Mouse (Mus musculus): Measurements from ENCODE around the gene Ypel5.

The Ypel5 gene

GRCm38 (mm10) chr17:72836158-72837115 is at the start of gene Ypel5:
Gene Ypel5, plus strand, starts transcription at chr17:72836453.
- peak; percentile 99 for DNase-seq

DNA sequence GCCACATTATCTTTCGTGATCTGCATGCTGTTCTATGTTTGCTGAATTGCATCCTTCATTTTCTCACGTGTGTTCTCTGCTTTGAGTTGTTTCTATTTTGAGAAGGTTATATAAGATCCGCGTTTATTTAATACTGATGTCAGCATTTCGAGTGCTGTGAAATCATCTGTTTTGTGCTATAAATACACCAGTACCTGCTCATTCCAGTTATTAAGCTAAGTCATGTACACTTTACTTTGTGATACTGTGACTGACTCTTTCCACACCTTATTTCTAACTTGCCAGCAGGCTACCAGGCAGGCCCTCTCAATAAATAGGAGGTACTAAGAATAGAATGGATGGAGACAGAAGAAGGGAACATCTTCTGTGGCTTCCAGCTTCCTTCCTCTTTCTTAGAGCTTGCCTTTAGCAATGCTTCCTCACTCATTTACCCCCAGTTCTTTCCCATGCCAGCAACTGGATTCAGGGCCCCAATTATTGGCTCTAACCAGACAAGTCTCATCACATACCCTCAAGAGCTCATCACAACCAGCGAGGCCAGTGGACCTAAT is 48.3 kb upstream of the Ypel5 start:
- peak; percentile 5 for DNase-seq

GRCm38 (mm10) chr17:72793278-72793677 is 43.0 kb upstream of the Ypel5 start:
- no peak for DNase-seq

- no peak for DNase-seq
These were observed 41.6 kb upstream of the Ypel5 start for GRCm38 (mm10) chr17:72794660-72795059.

DNA sequence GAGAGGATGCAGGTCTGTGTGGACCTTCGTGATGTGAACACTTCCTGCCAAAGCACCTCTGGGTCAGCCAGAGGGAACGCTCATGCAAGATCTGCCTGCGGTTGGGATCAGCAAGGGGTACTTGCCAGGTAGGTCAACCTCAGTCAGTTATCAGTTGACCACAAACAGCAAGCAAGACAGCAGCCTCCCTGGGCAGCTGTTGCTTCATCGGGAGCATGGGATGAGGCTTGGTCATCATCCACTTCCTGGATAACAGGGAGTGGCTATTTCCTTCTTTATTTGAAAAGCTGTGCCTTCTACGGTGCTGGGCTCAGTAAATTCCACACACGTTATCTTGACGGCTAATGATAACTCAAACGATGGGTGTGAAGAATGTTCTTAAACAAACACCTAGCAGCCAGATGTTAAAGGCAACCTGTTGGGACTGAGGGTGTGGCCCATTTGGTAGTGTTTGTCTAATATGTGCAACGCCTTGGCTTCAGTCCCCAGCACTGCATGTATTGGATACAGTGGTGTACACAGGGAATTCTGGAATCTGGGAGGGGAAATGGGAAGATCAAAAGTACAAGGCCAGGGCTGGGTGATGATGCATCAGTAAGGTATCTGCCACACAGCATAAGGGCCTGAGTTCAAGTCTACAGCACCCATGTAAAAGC is 40.7 kb upstream of the Ypel5 start:
- DNase-seq, result no peak

DNA sequence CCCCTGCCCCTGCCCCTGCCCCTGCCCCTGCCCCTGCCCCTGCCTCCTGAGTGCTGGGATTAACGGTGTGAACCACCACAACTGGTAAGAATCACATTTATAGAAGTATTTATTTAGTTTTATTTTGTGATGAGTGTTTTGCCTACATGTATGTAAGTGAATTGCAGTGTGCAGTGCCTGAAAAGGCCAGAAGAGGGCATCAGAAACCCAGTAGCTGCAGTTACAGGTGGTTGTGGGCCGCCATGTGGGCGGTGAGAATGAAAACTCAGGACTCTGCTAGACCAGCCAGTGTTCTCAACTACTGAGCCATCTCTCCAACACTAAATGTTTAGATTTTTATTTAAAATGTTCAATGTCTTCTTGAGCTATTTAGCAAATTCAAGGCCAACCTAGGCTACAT is 39.7 kb upstream of the Ypel5 start:
- no peak for DNase-seq

DNA sequence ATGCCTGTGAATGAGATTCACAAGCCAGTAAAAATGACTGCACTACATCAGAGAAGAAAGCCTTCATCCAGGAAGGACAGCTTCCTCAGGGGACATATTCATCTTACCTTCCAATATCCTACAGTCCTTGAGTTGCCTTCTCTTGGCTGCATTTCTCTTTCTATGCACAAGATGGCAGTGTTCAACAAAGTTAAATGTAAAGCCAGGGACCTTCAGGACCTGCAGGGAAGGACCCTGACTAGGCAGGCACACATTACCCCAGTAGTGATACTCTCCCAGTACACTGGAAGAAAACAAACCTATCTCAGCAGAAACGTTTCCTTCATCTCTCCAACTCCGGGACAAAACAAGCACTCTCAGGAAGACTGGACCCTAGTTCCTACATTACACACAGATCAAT is 38.4 kb upstream of the Ypel5 start:
- peak; percentile 62 for DNase-seq

- DNase-seq, result no peak
These were observed 26.2 kb upstream of the Ypel5 start for GRCm38 (mm10) chr17:72809942-72810654.

GRCm38 (mm10) chr17:72813419-72814315 is 22.6 kb upstream of the Ypel5 start:
- peak; percentile 54 for DNase-seq

GRCm38 (mm10) chr17:72817574-72817973 is 18.7 kb upstream of the Ypel5 start:
- DNase-seq, result no peak

DNA sequence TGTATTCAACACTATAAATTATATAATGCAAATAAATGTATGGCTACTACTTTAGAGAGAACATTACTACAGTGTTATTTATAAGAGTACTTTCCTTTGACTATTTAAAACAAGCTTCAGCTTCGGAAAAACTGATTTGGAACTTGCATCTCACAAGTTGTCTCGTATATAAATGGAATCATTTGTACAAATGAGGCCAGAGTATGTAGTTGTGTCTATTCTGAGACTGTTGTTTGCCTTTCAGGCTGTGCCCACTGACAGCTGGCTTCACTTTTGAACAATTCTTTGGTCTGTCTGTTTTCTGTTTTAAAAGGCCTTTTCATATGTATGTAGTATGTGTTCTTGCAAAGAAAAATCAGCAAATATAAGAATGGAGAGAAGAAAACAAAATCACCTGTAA is 16.5 kb upstream of the Ypel5 start:
- DNase-seq, result no peak

- no peak for DNase-seq
These were observed 15.8 kb upstream of the Ypel5 start for GRCm38 (mm10) chr17:72820425-72820824.

GRCm38 (mm10) chr17:72821923-72822322 is 14.3 kb upstream of the Ypel5 start:
- no peak for DNase-seq

GRCm38 (mm10) chr17:72826916-72827534 is 9.2 kb upstream of the Ypel5 start:
- no peak for DNase-seq

DNA sequence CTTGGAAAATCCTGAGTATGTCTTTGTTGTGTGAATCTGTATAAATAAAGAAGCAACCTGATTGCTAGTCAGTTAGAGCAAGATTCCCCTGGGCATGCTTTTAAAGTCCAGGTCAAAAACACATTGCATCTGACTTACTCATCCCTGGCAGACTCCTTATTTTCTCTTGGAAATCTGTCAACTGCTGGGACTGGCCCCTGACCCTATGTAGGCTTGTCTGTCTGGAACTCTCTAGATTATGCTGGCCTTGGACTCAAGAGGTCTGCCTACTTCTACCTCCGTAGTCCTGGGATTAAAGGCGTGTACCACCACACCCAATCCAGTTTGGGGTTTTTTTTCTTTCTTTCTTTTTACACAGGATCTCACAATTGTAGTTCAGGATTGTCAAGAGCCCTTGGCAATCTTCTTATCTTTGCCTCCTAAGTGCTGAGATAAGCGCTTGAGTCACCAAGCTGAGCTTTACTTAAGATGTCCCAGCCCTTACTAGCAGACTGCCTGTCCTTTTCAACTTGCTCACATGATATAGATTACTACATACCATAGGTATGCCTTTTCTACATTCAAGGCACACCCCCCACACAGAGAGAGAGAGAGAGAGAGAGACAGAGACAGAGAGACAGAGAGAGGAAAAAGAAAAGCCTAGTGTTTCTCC is 8.1 kb upstream of the Ypel5 start:
- DNase-seq, result no peak

DNA sequence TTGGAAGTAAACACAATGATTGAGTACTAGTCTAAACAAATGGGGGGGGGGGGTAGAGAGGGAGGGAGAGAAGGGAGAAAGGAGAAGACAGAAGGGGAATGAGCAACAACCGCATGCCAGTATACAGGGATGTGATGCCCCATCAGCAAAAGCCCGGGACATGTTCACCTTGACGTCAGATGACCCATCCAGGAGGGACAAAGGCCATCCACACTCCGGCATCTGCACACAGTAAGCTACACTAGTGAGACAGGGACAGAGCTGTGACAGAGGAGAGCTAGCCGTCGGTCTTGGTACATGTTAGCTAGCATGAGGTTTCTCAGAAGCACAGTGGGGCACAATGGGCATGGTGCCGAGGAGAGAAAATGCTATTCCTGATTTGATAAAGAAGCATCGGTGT is 7.6 kb upstream of the Ypel5 start:
- no peak for DNase-seq

GRCm38 (mm10) chr17:72837140-72837712 is 973 bp downstream of the Ypel5 start:
- DNase-seq, result peak; percentile 92

- DNase-seq, result peak; percentile 55
These were observed 1.7 kb downstream of the Ypel5 start for GRCm38 (mm10) chr17:72837824-72838474.

- DNase-seq, result peak; percentile 42
These were observed 2.7 kb downstream of the Ypel5 start for GRCm38 (mm10) chr17:72839000-72839399.

DNA sequence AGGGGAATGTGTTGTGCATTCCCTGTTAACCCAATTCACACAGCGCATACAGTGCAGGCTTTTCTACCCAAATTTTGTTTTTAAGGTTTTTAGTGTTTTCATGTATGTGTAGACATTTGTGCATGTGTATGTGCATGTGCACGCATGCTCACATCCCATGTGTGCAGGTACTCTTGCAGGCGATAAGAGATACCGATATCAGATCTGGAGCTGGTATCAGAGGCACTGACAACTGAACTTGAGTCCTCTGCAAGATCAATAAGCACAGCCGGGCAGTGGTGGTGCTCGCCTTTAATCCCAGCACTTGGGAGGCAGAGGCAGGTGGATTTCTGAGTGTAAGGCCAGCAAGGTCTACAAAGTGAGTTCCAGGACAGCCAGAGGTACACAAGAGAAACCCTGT is 8.1 kb downstream of the Ypel5 start:
- no peak for DNase-seq
